Comparison of ENCODE assay signal across 8 mouse cellular contexts in the genomic region with DNA sequence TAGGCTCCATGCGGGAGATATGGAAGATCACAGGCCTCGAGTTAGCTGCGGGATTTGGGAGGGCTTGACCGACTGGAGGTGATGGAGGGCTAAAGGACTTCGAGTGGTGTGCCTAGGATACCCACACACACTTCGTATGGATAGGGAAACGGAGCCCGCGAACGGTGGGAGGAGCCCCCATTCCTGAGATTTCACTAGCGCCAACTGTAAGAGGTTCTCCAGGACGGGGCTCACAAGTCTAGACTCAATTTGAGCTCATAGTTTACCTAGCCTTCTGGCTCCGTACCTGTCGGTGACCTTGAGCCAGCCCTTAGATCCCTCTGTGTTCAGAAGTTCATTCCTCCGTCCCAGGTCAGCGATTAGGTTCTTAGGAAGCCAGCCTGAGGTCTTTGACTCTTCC. TPM values are rescaled to one million over a fixed set of nuclear protein-coding genes. Genes with fewer than 3 reads are reported as not detected.
A peak's percentile ranks its signal among the peaks of the same experiment; 100 is the strongest.
DNase-seq lines count a peak whose midpoint lies in the region; ATAC-seq lines count a peak whose summit lies in the region.

No protein-coding gene starts in this region.

- no peak for ATAC-seq in embryonic facial prominence, embryonic 11.5 days (replicated peaks; ENCODE audit: insufficient number of reproducible peaks, low FRiP score, low TSS enrichment, low read depth)
- ATAC-seq in midbrain, embryonic 13.5 days: no peak

- no peaks in the 10 kb centered on the region for H3K9me3 ChIP-seq in heart, embryonic 10.5 days
- H3K9me3 ChIP-seq in embryonic facial prominence, embryonic 11.5 days (replicated peaks; ENCODE audit: control insufficient read depth, low read length): no peaks in the 10 kb centered on the region
- H3K9me3 ChIP-seq in midbrain, embryonic 13.5 days: no peaks in the 10 kb centered on the region

- intact Hi-C loops in heart, postnatal 25 days (cut with DNase I): no loop called here
- intact Hi-C loops in left cerebral cortex, postnatal 10 days (cut with DNase I): loop anchor here (5.0 kb wide), 1 partner anchor 220 kb away; no protein-coding TSS in a partner anchor
- intact Hi-C loops in gastrocnemius, postnatal 36 days (cut with DNase I): loop anchor here (5.0 kb wide), 1 partner anchor 215 kb away; no protein-coding TSS in a partner anchor

- peaks cover 15% of the 10 kb centered on the region for H3K27me3 ChIP-seq in heart, embryonic 10.5 days (ENCODE audit: insufficient read depth, poor library complexity, severe bottlenecking)
- 0 out of 2 replicates have a peak, but pooled peaks cover 2% of the 10 kb centered on the region for H3K27me3 ChIP-seq in embryonic facial prominence, embryonic 11.5 days (ENCODE audit: control insufficient read depth, insufficient read depth, low read length)
- H3K27me3 ChIP-seq in midbrain, embryonic 13.5 days: peaks cover 18% of the 10 kb centered on the region

- H3K4me3 ChIP-seq in heart, embryonic 10.5 days: peak overlapping the region; percentile 80
- H3K4me3 ChIP-seq in embryonic facial prominence, embryonic 11.5 days (ENCODE audit: low read depth, low read length): peak overlapping the region; percentile 53
- peak overlapping the region; percentile 68 for H3K4me3 ChIP-seq in midbrain, embryonic 13.5 days (replicated peaks)

- WGBS in heart, embryonic 10.5 days: 8% methylated on average over 16 of the region's 16 CpGs
- WGBS in embryonic facial prominence, embryonic 11.5 days: 12% methylated on average over 16 of the region's 16 CpGs
- WGBS in midbrain, embryonic 13.5 days: 12% methylated on average over 16 of the region's 16 CpGs

- peak overlapping the region; percentile 54 for H3K9ac ChIP-seq in embryonic facial prominence, embryonic 11.5 days (replicated peaks; ENCODE audit: low read length)
- peak overlapping the region; percentile 76 for H3K9ac ChIP-seq in midbrain, embryonic 13.5 days (replicated peaks)

- no peak for DNase-seq in heart, embryonic 10.5 days (ENCODE audit: low spot score)
- no peak for DNase-seq in heart, postnatal 25 days (ENCODE audit: low spot score)
- peak; percentile 32 for DNase-seq in embryonic facial prominence, embryonic 11.5 days (ENCODE audit: low spot score)
- DNase-seq in kidney, postnatal 36 days: peak; percentile 51 to 53
- no peak for DNase-seq in left cerebral cortex, postnatal 10 days (ENCODE audit: extremely low spot score in 1 of 2, low spot score in 2 of 2)
- no peak for DNase-seq in gastrocnemius, postnatal 36 days
- DNase-seq in adrenal gland, postnatal 14 days: no peak

- peaks cover 56% of the 10 kb centered on the region for H3K4me1 ChIP-seq in heart, embryonic 10.5 days
- H3K4me1 ChIP-seq in embryonic facial prominence, embryonic 11.5 days (ENCODE audit: control insufficient read depth, insufficient read depth, low read length): no peaks in the 10 kb centered on the region
- H3K4me1 ChIP-seq in midbrain, embryonic 13.5 days (replicated peaks): peaks cover 15% of the 10 kb centered on the region

- H3K36me3 ChIP-seq in heart, embryonic 10.5 days: peaks cover 18% of the 10 kb centered on the region
- no peaks in the 10 kb centered on the region for H3K36me3 ChIP-seq in embryonic facial prominence, embryonic 11.5 days (replicated peaks; ENCODE audit: control insufficient read depth, insufficient read depth, low read depth, low read length)
- H3K36me3 ChIP-seq in midbrain, embryonic 13.5 days: peaks cover 17% of the 10 kb centered on the region

- H3K27ac ChIP-seq in heart, embryonic 10.5 days: peak overlapping the region; percentile 90
- no peak overlapping the region for H3K27ac ChIP-seq in embryonic facial prominence, embryonic 11.5 days (replicated peaks; ENCODE audit: low read depth, low read length)
- H3K27ac ChIP-seq in midbrain, embryonic 13.5 days: 0 out of 2 replicates have a peak overlapping the region, but pooled peaks have one; percentile 27

- peak overlapping the region; percentile 79 for H3K4me2 ChIP-seq in embryonic facial prominence, embryonic 11.5 days (ENCODE audit: low read depth, low read length)
- H3K4me2 ChIP-seq in midbrain, embryonic 13.5 days (replicated peaks): peak overlapping the region; percentile 90

RNA-seq across cellular contexts. Expression of gene Cish, which starts 1.2 kb away (rescaled TPM):
- polyA plus RNA-seq in heart, embryonic 10.5 days (2016; fragmentation: Nextera tagmentation; extraction: Ambion mirVana): 9.4 and 13.2 TPM in 2 replicates
- 100 to 1,000 TPM; 122 to 198 TPM for total RNA-seq in heart, postnatal 25 days (2021)
- polyA plus RNA-seq in embryonic facial prominence, embryonic 11.5 days (2014; fragmentation: Nextera tagmentation; extraction: Ambion mirVana): 3.4 and 3.7 TPM in 2 replicates
- 6.3 and 6.6 TPM in 2 replicates for polyA plus RNA-seq in midbrain, embryonic 13.5 days (2015; fragmentation: Nextera tagmentation; extraction: Ambion mirVana)
- total RNA-seq in left cerebral cortex, postnatal 10 days (2021): 10 to 100 TPM in 1 of 2 experiments, 1 to 10 TPM in 1; 9.4 to 11.8 TPM
- total RNA-seq in gastrocnemius, postnatal 36 days (2021): 10 to 100 TPM in 1 of 2 experiments, 1 to 10 TPM in 1; 3.9 to 32.3 TPM
- total RNA-seq in adrenal gland, postnatal 14 days (2021): 20.5 and 63.5 TPM in 2 replicates

RNA-seq across cellular contexts. Expression of gene Mapkapk3, which starts 7.4 kb away (rescaled TPM):
- 7.1 and 10.1 TPM in 2 replicates for polyA plus RNA-seq in heart, embryonic 10.5 days (2016; fragmentation: Nextera tagmentation; extraction: Ambion mirVana)
- total RNA-seq in heart, postnatal 25 days (2021): 10 to 100 TPM; 28.3 to 30.9 TPM
- 3.7 and 4.1 TPM in 2 replicates for polyA plus RNA-seq in embryonic facial prominence, embryonic 11.5 days (2014; fragmentation: Nextera tagmentation; extraction: Ambion mirVana)
- polyA plus RNA-seq in midbrain, embryonic 13.5 days (2015; fragmentation: Nextera tagmentation; extraction: Ambion mirVana): 1.7 and 1.9 TPM in 2 replicates
- total RNA-seq in left cerebral cortex, postnatal 10 days (2021): 1 to 10 TPM; 1.9 to 2.7 TPM
- total RNA-seq in gastrocnemius, postnatal 36 days (2021): 10 to 100 TPM; 28.2 to 31.2 TPM
- 34.9 and 42.8 TPM in 2 replicates for total RNA-seq in adrenal gland, postnatal 14 days (2021)

RNA-seq across cellular contexts. Expression of gene Hemk1, which starts 41.1 kb away (rescaled TPM):
- polyA plus RNA-seq in heart, embryonic 10.5 days (2016; fragmentation: Nextera tagmentation; extraction: Ambion mirVana): 13.4 and 14.6 TPM in 2 replicates
- 10 to 100 TPM; 23.0 to 26.9 TPM for total RNA-seq in heart, postnatal 25 days (2021)
- 8.2 and 11.0 TPM in 2 replicates for polyA plus RNA-seq in embryonic facial prominence, embryonic 11.5 days (2014; fragmentation: Nextera tagmentation; extraction: Ambion mirVana)
- 17.5 and 18.1 TPM in 2 replicates for polyA plus RNA-seq in midbrain, embryonic 13.5 days (2015; fragmentation: Nextera tagmentation; extraction: Ambion mirVana)
- 10 to 100 TPM; 14.3 to 16.6 TPM for total RNA-seq in left cerebral cortex, postnatal 10 days (2021)
- 10 to 100 TPM in 1 of 2 experiments, 1 to 10 TPM in 1; 9.3 to 11.2 TPM for total RNA-seq in gastrocnemius, postnatal 36 days (2021)
- 23.1 and 23.9 TPM in 2 replicates for total RNA-seq in adrenal gland, postnatal 14 days (2021)

RNA-seq across cellular contexts. Expression of gene 6430571L13Rik, which starts 43.3 kb away (rescaled TPM):
- 0.74 and 1.2 TPM in 2 replicates for polyA plus RNA-seq in heart, embryonic 10.5 days (2016; fragmentation: Nextera tagmentation; extraction: Ambion mirVana)
- 1 to 10 TPM; 4.8 to 5.9 TPM for total RNA-seq in heart, postnatal 25 days (2021)
- polyA plus RNA-seq in embryonic facial prominence, embryonic 11.5 days (2014; fragmentation: Nextera tagmentation; extraction: Ambion mirVana): 0.70 and 0.72 TPM in 2 replicates
- 6.4 and 8.2 TPM in 2 replicates for polyA plus RNA-seq in midbrain, embryonic 13.5 days (2015; fragmentation: Nextera tagmentation; extraction: Ambion mirVana)
- total RNA-seq in left cerebral cortex, postnatal 10 days (2021): 1 to 10 TPM; 4.0 TPM
- 10 to 100 TPM; 33.5 to 35.9 TPM for total RNA-seq in gastrocnemius, postnatal 36 days (2021)
- 2.3 and 2.8 TPM in 2 replicates for total RNA-seq in adrenal gland, postnatal 14 days (2021)

Comparison
In these comparisons a context has a peak if more than half of its experiments do, and no peak if none do; other contexts are left out.
1. DNase-seq: peak in embryonic facial prominence, embryonic 11.5 days (single experiment) and kidney, postnatal 36 days (2 of 2); none in heart, embryonic 10.5 days (single experiment), heart, postnatal 25 days (single experiment), left cerebral cortex, postnatal 10 days (0 of 2), gastrocnemius, postnatal 36 days (0 of 2) and adrenal gland, postnatal 14 days (single experiment).
2. Peak in every context shown above with its lines, with median percentiles within 50 percentile points of each other: H3K4me3 ChIP-seq.